Mouse (Mus musculus) kidney, postnatal 4 days (tissue): ENCODE measurements at regions not wholly inside any gene's neighbourhood (a gene's known extent, or its start where the extent isn't known, plus 50 kb on each side); places are given as distances from the start of the nearest gene placed in this dataset.

Source experiments
- DNase-seq, 2 experiments: peaks; one replicate each; pipeline ENCODE4 v3.0.0; 2021; ENCODE audit warnings: mixed read lengths in 2 of 2

DNA sequence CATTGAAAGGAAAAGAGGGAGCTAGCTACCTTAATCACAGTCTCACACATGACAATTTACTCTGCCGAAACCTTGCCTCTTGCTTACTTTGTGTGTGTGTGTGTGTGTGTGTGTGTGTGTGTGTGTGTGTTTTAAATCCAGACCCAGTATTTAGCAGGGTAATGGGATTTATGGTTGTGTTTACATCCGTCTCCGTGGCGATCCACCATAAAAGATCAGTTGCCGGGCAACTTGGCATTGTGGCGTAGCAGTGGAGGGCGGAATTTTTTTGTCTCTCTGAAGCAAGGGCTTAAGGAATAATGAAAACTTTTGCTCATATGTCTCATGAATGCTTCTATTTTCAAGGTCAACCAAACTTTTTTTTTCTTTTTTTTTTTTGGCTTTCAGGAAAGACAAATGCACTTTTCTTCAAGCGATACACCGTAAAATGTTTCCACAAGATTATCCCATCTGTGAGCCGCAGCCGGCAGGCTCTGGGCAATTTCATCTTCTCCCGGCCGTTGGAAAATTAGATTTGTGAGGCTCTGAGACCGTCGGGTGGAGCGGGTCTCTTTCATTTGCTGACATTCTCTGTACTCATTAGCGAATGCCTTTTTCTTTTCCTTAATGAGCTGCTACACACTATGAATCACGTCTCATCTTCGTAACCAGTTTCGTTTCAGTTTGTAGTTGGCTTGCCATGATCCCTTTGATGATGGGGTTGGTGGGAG, 53.9 kb upstream of the Ptch1 start:
- peak; percentile 18 to 22 for DNase-seq

DNA sequence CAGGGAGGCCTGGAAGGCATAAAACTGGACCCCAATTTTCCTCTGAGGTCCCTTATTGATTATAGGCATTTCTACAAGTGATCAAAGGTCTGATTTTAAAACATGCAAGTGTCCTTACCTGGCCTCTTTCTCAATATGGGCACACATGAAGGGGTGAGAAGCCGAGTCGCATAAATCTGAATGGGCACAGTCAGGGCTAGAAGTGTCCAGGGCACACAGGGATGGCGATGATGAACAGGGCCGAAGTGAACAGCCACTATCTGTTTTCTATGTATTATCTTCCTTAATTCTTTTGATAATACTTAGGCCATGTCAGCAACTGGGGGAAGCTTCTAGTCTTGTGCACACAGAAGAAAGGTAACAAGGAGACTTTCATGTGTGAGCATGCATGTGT, 54.5 kb upstream of the Ptch1 start:
- DNase-seq = no peak

DNA sequence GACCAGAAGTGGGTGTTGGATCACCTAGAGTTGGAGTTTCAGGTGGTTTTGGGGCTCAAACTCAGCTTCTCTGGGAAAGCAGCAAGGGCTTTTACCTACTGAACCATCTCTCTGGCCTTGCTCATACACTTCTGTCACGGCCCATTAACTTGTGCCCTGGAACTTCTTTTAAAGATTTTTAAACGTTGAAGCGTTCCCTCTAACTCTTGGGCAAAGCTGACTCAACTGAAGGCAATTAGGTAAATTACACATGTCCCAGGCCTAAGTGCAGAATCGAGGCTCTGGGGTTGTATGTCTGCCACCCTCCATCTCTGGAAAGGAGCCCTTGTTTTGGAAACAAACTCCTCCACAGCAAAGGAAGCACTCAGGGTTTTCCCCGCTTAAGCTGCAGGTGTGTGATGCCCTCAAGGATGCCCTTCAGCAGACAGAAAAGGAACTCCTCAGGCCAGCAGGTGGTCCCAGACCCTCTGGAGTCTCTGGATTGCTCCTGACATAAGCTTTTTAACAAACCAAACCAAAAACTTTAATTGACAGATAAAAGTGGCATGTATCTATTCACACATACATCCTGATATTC, 58.5 kb upstream of the Ptch1 start:
- peak; percentile 15 to 21 for DNase-seq

DNA sequence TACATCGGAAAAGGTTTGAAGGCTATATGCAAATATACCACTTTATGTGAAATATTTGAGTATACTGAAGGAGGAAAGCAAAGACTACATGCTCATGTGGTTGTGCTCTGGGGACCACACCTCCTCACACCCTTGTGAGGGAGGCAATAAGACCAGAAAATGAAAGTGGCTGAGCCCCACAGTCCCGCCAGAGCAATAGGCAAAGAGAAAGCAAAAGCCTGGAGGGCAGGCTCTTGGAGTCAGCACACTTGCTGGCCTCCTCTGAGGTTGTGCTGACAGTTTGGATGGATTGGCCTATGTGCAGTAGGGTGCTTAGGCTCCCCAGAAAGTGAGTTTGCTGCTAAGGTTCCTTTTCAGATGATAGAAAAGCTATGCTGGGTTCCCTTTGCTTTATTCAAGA, 60.9 kb upstream of the Ptch1 start:
- DNase-seq = no peak

DNA sequence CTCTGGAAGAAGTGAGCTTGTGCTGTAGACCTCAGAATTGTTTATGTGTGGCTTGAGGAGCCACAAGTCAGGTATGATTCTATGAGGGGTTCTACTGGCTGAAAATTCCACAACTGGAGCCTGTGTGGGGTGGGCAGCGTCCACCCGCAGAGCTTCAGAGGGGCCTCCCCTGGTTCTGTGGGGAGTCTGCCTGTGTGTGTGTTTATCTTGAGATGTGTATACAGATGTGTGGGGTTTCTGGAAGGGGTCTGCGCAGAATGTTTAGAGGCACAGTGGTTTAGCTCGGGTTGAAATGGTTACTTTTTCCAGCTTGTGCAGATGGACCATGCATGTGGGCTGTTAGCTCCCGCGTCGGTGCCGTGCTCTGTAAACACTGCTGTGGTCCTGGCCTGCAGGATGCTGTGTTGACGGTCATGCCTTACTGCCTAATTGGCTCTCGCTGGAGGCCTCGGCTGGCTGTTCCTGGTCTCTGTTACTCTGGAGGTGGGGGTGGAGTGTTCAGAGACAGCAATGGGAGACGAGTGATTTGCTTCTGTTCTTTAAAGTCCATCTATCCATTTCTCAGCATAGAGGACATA, 68.3 kb upstream of the Ptch1 start:
- DNase-seq = peak; percentile 38 to 60

DNA sequence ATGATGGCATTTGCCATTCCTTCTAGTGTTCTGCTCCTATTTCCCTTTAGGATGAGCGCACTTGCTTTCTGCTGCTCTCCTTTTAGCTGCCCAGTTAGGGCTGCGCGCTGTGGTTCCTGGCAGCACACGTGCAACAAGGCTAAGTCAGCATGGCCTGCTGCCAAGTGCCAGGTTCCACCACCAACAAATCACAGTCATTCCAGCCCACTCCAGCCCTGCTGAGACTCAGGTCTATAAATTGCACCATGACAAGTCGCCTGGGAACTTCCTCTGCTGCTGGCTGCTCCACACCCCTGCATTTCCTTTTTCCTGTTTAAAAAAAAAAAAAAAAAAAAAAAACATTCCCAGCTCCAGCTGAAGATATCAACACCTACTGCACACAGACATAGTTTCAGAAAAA, 69.2 kb upstream of the Ptch1 start:
- DNase-seq = peak; percentile 86 to 92

DNA sequence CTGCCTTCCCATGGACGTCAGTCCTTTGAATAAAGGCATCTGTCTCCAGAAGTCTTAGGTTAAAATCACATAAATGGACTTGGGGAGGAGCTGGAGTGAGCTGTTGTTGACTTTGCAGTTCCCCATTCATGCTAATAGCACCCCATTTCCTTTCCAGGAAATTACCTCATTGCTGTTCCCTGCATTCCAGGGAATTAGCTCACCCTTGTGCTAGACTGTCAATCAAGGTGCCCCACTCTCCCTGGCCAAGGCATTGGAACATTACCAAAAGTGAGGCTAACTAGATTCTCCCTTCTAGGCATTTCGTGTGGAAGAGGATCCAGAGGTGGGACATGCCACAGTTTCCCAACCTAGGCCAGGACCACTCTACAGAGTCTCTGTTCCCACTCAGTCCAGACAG, 70.0 kb upstream of the Ptch1 start:
- DNase-seq = peak in 1 of 2 experiments; percentile 7

DNA sequence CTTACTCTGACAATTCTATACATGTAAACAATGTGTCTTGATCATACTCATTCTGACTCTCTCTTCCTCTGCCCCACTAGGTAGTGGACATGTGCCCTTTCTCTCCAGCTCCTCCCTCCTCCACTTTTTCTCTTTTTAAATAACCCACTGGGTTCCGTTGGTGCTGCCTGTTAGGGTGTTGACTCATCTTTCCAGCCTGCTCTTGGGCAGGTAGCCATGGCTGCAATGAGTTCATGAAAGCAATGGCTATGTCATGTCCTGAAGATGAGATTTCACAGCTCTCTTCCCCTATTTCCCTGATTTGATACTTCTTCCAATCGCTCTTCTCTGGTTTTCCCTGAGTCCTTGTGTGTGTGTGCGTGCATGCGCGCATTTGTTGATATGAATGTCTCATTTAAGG, 70.9 kb upstream of the Ptch1 start:
- DNase-seq = no peak

DNA sequence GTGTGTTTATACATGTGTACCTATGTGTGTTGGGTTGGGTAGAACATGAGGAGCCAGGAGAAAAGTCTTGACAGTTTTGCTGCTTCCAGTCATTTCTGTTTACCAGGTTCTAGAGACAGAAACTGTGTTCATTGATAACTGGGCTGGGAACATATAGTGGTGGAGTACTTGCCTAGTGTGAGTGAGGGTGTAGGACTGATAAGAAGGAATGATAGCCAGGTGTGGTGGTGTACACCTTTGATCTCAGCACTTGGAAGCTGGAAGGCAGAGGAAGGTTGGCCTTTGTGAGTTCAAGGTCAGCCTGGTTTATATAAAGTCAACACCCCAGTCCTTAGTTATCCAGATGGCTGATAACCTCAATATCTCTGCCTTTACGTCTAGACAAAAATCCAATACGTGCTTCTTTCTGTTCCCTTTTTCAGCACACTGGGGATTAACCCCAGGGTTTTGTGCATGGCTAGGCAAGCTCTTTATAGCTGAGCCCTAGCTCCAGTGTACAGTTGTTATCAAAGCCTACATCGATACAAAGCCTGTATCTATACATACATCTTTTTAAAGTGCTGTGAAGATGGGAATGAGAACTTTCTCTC, 75.8 kb upstream of the Ptch1 start:
- DNase-seq = no peak

DNA sequence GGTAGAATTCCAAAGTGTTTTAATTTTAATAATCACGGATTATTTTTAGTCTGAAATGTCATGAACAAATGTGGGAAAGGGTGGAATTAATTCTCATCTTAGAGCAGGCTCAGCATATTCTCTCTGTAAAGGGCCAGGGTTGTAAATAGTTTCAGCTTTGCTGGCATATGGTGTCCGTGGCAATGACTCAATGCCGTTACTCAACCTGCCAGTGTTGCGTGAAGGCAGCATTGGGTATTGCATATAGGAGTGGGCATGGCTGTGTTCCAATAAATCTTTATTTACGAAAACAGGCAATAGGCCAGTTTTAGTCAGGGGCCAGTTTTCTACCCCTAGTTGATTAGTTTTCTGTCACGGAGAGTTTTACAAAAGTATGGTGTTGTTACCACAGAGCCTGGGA, 81.1 kb upstream of the Ptch1 start:
- no peak for DNase-seq

DNA sequence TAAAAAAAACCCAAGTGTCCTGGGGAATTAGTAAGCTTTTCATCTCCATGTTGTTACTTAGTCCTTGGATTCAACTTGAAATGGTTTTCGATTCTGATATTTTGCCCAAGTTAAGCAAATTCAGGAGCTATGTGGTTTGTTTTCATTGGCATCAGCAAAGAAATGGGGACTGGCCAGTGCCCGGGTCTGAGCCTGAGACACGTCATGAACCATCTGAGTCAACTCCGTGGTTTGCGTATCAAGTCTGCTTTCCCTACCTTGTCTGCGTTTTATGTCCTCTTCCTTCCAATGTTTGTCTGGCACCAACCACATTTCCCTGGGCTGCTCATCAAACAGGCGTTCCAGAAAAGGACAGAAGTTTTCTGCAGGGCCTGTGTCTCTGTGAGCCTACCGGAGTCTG, 83.7 kb upstream of the Ptch1 start:
- no peak for DNase-seq

DNA sequence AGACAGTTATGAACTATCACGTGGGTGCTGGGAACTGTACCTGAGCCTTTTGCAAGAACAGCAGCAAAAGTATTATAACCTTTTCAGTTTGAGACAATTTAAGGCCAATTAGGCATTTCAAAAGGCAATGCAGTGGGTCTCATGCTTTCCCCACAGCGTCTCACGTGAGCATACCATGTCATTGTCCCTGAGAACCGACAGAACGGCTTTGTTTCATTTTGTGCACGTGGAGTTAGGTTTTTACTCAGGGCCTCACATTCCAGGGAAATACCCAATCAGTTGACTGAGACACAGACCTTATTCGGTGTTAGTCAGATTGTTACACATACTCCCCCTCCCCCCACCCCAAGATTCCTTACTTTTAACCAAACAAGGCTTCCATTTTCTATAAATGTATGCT, 86.0 kb upstream of the Ptch1 start:
- DNase-seq = no peak

DNA sequence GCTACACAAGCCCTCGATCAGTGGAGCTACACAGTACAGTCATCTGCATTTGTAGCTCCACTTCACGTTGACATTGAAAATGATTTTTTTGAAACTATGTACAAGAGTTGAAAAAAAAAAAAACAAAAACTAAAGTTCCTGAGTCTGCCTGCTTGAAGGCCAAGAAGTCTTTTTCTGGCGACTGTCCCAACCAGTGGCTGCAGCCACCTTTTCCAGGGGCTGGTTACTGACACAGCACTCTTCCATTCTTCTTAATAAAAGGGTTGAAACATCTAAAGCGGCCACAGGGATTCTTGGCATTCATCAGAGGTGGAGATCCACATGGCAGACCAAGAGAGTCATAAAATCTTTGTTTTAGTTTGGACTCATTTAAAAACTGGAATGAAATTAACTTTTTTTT, 87.0 kb upstream of the Ptch1 start:
- no peak for DNase-seq

DNA sequence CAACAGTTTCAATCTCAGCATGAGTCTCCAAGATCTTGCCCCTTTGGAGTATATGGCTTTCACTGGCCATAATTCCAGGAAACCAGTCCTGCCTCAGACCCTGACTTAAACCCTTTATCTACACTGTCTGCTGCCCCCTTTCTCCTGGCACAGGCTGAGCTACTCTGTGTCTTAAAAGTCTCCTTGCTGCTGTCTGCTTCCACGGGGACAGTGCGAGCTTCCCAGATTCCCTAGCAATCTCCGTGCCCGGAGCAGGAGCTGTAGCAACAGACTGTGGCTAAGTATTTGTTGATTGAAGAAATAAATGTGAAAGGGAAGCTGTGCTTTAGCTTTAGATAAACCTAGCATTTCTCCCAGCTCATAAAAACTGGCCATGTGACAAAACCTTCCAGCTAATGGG, 95.2 kb upstream of the Ptch1 start:
- DNase-seq = no peak

DNA sequence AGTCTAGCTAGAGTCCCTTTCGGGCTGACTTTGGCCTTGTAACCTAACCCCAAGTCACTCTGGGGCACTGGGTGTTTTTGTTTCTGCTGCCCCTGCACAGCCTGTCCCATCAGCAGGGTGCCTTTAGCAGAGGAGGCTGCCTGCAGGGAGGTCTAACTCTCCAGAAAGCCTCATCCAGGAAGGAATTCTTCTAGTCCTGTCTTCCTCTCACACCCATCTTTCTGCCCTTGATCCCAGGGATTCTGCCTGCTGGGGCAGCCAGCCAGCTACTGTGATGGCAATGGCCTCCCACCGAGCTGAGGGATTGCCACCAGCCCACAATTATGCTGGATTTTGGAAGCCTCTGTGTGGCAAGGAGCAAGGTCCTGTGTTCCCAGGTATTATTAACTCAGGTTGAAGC, 95.6 kb upstream of the Ptch1 start:
- DNase-seq = no peak

DNA sequence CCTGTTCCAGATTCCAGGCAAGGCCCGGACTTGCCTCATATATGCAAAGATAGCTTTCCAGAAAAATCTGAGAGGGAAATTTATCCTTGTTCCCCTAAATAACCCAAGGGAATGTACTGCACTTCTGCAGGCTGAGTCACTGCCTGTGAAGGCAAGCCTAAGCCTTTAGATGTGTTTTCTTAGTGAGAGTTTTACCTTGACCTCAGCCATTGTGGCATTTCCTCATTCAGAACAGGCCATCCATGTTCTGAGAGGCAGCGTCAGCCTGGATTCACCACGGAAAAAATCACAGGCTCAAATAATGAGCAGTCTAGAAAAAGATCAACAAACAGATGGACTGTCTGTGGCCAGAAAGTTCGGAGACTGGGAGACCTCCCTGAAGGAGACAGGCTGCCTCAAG, 99.0 kb upstream of the Ptch1 start:
- no peak for DNase-seq

DNA sequence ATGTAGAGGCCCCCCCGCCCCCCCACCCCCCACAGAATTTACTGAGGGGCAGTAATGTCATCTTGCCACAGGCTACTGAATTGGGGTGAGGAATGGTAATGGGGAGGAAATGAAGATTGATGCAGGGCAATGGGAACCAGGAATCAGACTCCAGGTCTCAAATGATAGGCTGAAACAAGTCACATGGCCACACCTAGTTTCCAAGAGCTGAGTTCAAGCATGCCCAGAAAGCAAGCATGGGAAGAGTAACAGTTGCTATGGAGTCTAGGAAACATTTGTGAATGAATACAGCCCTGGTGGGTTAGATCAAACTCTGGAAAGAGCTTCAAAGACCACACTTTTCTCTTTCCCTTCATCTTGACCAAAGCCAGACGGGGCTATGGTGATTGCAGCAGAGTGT, 104.3 kb upstream of the Ptch1 start:
- no peak for DNase-seq

DNA sequence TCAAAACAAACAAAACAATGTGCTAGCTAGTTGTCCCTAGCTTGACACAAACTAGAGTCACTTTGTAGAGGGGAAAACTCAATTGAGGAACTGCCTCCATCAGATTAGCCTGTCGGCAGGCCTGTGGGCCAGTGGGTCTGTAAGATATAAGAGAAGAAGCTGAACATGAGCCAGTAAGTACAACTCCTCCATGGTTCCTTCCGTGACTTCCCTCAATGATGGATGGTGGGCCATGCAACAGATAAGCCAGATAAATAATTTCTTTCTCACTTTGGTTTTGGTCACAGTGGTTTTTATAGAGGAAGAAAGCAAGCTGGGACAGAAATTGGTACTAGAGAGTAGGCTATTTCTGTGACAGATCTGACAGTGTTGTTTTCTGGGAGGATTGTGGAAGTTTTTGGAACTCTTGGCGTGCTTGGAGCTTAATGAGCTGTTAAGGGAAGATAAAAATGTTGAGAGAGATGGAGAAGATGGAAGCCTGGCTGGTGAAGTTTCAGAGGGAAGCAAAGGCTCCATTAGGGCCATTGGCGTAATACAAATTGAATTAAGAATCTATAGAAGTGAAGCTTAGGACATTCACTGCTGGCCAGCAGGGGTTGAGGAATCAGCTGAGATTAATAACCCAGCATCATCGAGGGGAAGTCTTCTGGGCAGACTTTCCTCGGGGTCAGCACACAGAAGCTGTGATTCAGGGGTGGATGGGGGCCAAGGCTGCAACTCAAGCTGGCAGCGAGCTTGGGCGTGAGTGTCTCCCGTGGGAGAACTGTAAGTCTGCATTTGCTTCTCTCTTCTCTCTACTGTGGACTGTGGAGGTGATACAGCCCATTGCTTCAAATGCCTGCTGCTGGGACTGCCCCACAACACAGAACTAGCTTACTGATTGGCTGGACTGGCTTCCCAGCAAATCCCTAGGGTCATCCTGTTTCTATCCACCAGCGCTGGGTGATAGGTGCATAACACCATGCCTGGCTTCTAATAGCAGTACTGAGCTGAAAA, 105.2 kb upstream of the Ptch1 start:
- DNase-seq = peak; percentile 38 to 39

DNA sequence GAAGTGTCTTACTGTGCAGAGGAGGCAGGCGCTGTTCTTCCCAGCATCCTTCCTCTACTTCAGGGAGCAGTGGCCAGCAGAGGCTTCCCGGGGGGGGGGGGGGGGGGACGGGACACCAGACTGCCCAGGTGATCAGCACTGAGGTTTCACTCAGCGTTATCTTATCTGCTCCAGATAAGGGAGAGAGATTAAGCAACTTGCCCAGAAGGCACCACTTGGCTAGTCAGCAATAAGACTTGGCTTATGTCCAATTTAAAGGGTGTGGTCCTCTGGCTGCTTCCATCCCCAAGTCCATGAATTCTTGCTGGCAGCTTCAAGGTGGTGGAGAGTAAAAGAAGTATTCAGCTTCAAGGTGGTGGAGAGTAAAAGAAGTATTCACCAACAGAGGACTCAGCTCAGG, 108.9 kb upstream of the Ptch1 start:
- DNase-seq = no peak

DNA sequence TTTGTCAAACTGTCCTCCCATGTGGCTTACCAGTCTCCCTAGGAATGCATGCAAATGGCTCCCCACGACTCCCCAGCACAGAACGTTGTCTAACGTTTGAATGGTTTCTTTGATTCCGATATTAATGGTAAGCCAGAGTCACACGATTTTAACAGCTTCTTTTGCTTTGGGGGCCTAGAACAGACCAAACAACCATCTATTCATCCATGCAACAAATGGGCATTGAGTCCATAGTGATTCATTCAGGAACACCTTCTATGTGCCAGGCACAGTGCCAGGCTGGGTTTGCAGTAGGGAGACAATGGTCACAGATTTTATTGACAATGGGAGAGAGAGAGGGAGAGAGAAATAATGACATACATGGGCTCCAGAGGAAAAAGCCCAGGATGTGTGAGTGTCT, 118.6 kb upstream of the Ptch1 start:
- DNase-seq = no peak

DNA sequence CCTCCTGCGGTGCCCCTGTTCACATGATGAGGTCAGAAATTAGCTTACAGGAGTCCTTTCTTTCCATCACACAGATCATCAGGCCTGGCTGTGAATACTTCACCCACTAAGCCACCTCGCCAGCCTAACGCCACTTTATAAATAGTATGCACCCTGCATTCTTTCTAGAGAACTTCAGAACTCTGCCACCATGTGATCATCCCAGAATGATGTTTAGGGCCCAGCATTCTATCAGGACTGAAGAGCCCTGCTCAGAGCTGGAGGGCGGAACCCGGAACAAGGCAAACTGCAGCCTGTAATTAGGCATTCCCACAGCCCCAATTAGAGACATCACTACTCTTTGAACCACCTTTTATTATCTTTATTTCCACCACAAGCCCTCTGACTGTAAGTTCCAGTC, 120.2 kb upstream of the Ptch1 start:
- DNase-seq = no peak

DNA sequence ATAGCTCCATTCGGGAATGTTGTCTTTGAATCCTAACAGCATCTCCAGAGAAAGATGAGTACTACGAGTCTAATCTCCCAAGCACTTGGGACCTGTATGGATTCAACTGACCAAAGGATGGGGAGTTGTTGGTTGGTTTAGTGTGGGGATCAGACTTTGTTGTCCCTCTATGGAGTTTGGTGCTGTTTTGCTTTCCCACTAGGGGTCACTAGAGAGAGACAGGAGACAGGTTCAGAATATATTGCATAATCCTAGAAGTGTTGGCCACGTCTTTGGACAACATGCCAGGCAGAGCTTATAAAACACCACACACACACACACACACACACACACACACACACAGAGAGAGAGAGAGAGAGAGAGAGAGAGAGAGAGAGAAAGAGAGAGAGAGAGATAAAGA, 118.6 kb upstream of the Ercc6l2 start:
- DNase-seq = peak in 1 of 2 experiments; percentile 26

DNA sequence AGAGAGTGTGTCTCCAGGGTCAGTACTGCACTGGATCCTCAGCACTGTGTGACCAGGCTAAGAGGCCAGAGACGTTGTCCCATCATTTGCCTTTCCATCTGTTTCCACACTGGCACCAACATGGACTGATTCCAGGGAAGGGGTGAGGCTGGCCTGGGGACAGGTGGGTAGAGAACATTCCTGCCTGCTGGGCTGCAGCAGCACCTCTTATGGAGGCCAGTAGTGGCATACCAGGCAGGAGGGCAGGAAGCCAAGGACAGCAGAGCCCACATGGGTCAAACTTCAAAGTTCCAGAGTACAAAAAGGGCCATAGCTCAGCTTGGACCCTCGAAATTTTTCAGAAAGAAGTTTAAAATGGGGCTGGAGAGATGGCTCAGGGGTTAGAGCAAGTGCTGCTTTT, 115.4 kb upstream of the Ercc6l2 start:
- DNase-seq = peak in 1 of 2 experiments; percentile 17
